Mouse (Mus musculus): ENCODE measurements around the gene Sept10. TPM values are rescaled to one million over a fixed set of nuclear protein-coding genes. Genes with fewer than 3 reads are reported as not detected.

Sept10 gene
- polyA plus RNA-seq, 1 experiment from 2014 or later, result 40.1 TPM

- Histone ChIP-seq H3K36me3 (ENCODE audit: control insufficient read depth, insufficient read depth, low read length) (no peaks in the 10 kb centered on the region), H3K4me2 (ENCODE audit: low read length) (no peak overlapping the region), H3K9me3 (ENCODE audit: control insufficient read depth, low read length) (no peaks in the 10 kb centered on the region), H3K27me3 (ENCODE audit: control insufficient read depth, insufficient read depth, low read length) (no peaks in the 10 kb centered on the region), H3K4me3 (ENCODE audit: control insufficient read depth in 1 of 2, insufficient read depth in 1 of 2, low read depth in 1 of 2, low read length in 2 of 2) (no peak overlapping the region), H3K4me1 (ENCODE audit: control insufficient read depth in 2 of 2, insufficient read depth in 2 of 2, low read length in 2 of 2) (peaks cover 3 to 5% of the 10 kb centered on the region in 2 experiments; a peak in 1 of 4 replicates), H3K27ac (replicated peaks in 1 of 2; ENCODE audit: control insufficient read depth in 1 of 2, insufficient read depth in 1 of 2, low read depth in 2 of 2, low read length in 2 of 2) (no peak overlapping the region), H3K9ac (ENCODE audit: low read length) (no peak overlapping the region)
- ATAC-seq (ENCODE audit: insufficient number of reproducible peaks, insufficient read depth, low FRiP score, low read depth), result no peak
- WGBS, result 79% methylated on average over 2 of the region's 2 CpGs
These were observed 29.0 kb upstream of the Sept10 start for GRCm38 (mm10) chr10:59250679-59251078.

- H3K4me1 ChIP-seq (ENCODE audit: control insufficient read depth in 2 of 2, insufficient read depth in 2 of 2, low read length in 2 of 2), result peaks cover 0 to 3% of the 10 kb centered on the region in 2 experiments; a peak in 1 of 4 replicates
These were observed 27.9 kb upstream of the Sept10 start for GRCm38 (mm10) chr10:59249531-59249930.

GRCm38 (mm10) chr10:59241141-59241541 is 19.5 kb upstream of the Sept10 start:
- H3K9me3 ChIP-seq (ENCODE audit: control insufficient read depth, low read length), result no peaks in the 10 kb centered on the region
- H3K9ac ChIP-seq (ENCODE audit: low read length), result no peak overlapping the region
- 39% methylated on average over 3 of the region's 3 CpGs for WGBS
- no peak overlapping the region for H3K27ac ChIP-seq (replicated peaks in 1 of 2; ENCODE audit: control insufficient read depth in 1 of 2, insufficient read depth in 1 of 2, low read depth in 2 of 2, low read length in 2 of 2)
- H3K4me1 ChIP-seq (ENCODE audit: control insufficient read depth in 2 of 2, insufficient read depth in 2 of 2, low read length in 2 of 2), result no peaks in the 10 kb centered on the region; a peak in 1 of 4 replicates
- ATAC-seq (ENCODE audit: insufficient number of reproducible peaks, insufficient read depth, low FRiP score, low read depth), result no peak
- H3K27me3 ChIP-seq (ENCODE audit: control insufficient read depth, insufficient read depth, low read length), result no peaks in the 10 kb centered on the region
- no peak overlapping the region for H3K4me3 ChIP-seq (ENCODE audit: control insufficient read depth in 1 of 2, insufficient read depth in 1 of 2, low read depth in 1 of 2, low read length in 2 of 2)
- no peaks in the 10 kb centered on the region for H3K36me3 ChIP-seq (ENCODE audit: control insufficient read depth, insufficient read depth, low read length)
- no peak overlapping the region for H3K4me2 ChIP-seq (ENCODE audit: low read length)

More at GRCm38 (mm10) chr10:59249531-59249930, 27.9 kb upstream of the Sept10 start:
- H3K36me3 ChIP-seq (ENCODE audit: control insufficient read depth, insufficient read depth, low read length), result no peaks in the 10 kb centered on the region
- no peak for ATAC-seq (ENCODE audit: insufficient number of reproducible peaks, insufficient read depth, low FRiP score, low read depth)
- H3K4me3 ChIP-seq (ENCODE audit: control insufficient read depth in 1 of 2, insufficient read depth in 1 of 2, low read depth in 1 of 2, low read length in 2 of 2), result no peak overlapping the region
- H3K9me3 ChIP-seq (ENCODE audit: control insufficient read depth, low read length), result no peaks in the 10 kb centered on the region
- no peak overlapping the region for H3K27ac ChIP-seq (replicated peaks in 1 of 2; ENCODE audit: control insufficient read depth in 1 of 2, insufficient read depth in 1 of 2, low read depth in 2 of 2, low read length in 2 of 2)
- H3K4me2 ChIP-seq (ENCODE audit: low read length), result no peak overlapping the region
- no peak overlapping the region for H3K9ac ChIP-seq (ENCODE audit: low read length)
- WGBS, result 64% methylated on average over 3 of the region's 3 CpGs
- H3K27me3 ChIP-seq (ENCODE audit: control insufficient read depth, insufficient read depth, low read length), result no peaks in the 10 kb centered on the region

GRCm38 (mm10) chr10:59237757-59238156 is 16.1 kb upstream of the Sept10 start:
- H3K9ac ChIP-seq (ENCODE audit: low read length), result no peak overlapping the region
- no peaks in the 10 kb centered on the region for H3K27me3 ChIP-seq (ENCODE audit: control insufficient read depth, insufficient read depth, low read length)
- H3K4me2 ChIP-seq (ENCODE audit: low read length), result no peak overlapping the region
- H3K4me1 ChIP-seq (ENCODE audit: control insufficient read depth in 2 of 2, insufficient read depth in 2 of 2, low read length in 2 of 2), result no peaks in the 10 kb centered on the region; a peak in 1 of 4 replicates
- no peaks in the 10 kb centered on the region for H3K9me3 ChIP-seq (ENCODE audit: control insufficient read depth, low read length)
- no peak for ATAC-seq (ENCODE audit: insufficient number of reproducible peaks, insufficient read depth, low FRiP score, low read depth)
- no peak overlapping the region for H3K4me3 ChIP-seq (ENCODE audit: control insufficient read depth in 1 of 2, insufficient read depth in 1 of 2, low read depth in 1 of 2, low read length in 2 of 2)
- H3K36me3 ChIP-seq (ENCODE audit: control insufficient read depth, insufficient read depth, low read length), result no peaks in the 10 kb centered on the region
- no peak overlapping the region for H3K27ac ChIP-seq (replicated peaks in 1 of 2; ENCODE audit: control insufficient read depth in 1 of 2, insufficient read depth in 1 of 2, low read depth in 2 of 2, low read length in 2 of 2)
- 39% methylated on average over 3 of the region's 3 CpGs for WGBS

- WGBS, result 84% methylated on average over 6 of the region's 6 CpGs
- Histone ChIP-seq H3K27me3 (ENCODE audit: control insufficient read depth, insufficient read depth, low read length) (no peaks in the 10 kb centered on the region), H3K4me2 (ENCODE audit: low read length) (no peak overlapping the region), H3K27ac (replicated peaks in 1 of 2; ENCODE audit: control insufficient read depth in 1 of 2, insufficient read depth in 1 of 2, low read depth in 2 of 2, low read length in 2 of 2) (no peak overlapping the region), H3K9me3 (ENCODE audit: control insufficient read depth, low read length) (no peaks in the 10 kb centered on the region), H3K36me3 (ENCODE audit: control insufficient read depth, insufficient read depth, low read length) (no peaks in the 10 kb centered on the region), H3K4me1 (ENCODE audit: control insufficient read depth in 2 of 2, insufficient read depth in 2 of 2, low read length in 2 of 2) (no peaks in the 10 kb centered on the region; a peak in 1 of 4 replicates), H3K9ac (ENCODE audit: low read length) (no peak overlapping the region), H3K4me3 (ENCODE audit: control insufficient read depth in 1 of 2, insufficient read depth in 1 of 2, low read depth in 1 of 2, low read length in 2 of 2) (no peak overlapping the region)
- no peak for ATAC-seq (ENCODE audit: insufficient number of reproducible peaks, insufficient read depth, low FRiP score, low read depth)
These were observed 14.8 kb upstream of the Sept10 start for GRCm38 (mm10) chr10:59236486-59236885.

GRCm38 (mm10) chr10:59235847-59236246 is 14.2 kb upstream of the Sept10 start:
- Histone ChIP-seq H3K4me3 (ENCODE audit: control insufficient read depth in 1 of 2, insufficient read depth in 1 of 2, low read depth in 1 of 2, low read length in 2 of 2) (no peak overlapping the region), H3K27me3 (ENCODE audit: control insufficient read depth, insufficient read depth, low read length) (no peaks in the 10 kb centered on the region), H3K4me1 (ENCODE audit: control insufficient read depth in 2 of 2, insufficient read depth in 2 of 2, low read length in 2 of 2) (no peaks in the 10 kb centered on the region), H3K9me3 (ENCODE audit: control insufficient read depth, low read length) (no peaks in the 10 kb centered on the region), H3K9ac (ENCODE audit: low read length) (no peak overlapping the region), H3K36me3 (ENCODE audit: control insufficient read depth, insufficient read depth, low read length) (no peaks in the 10 kb centered on the region), H3K27ac (replicated peaks in 1 of 2; ENCODE audit: control insufficient read depth in 1 of 2, insufficient read depth in 1 of 2, low read depth in 2 of 2, low read length in 2 of 2) (no peak overlapping the region), H3K4me2 (ENCODE audit: low read length) (no peak overlapping the region)
- WGBS, result 65% methylated on average over 4 of the region's 4 CpGs
- no peak for ATAC-seq (ENCODE audit: insufficient number of reproducible peaks, insufficient read depth, low FRiP score, low read depth)

- 91% methylated on average over 2 of the region's 2 CpGs for WGBS
These were observed 13.6 kb upstream of the Sept10 start for GRCm38 (mm10) chr10:59235227-59235626.

GRCm38 (mm10) chr10:59229205-59229820 is 7.7 kb upstream of the Sept10 start:
- Histone ChIP-seq H3K9me3 (ENCODE audit: control insufficient read depth, low read length) (no peaks in the 10 kb centered on the region), H3K4me2 (ENCODE audit: low read length) (no peak overlapping the region), H3K4me1 (ENCODE audit: control insufficient read depth in 2 of 2, insufficient read depth in 2 of 2, low read length in 2 of 2) (no peaks in the 10 kb centered on the region), H3K36me3 (ENCODE audit: control insufficient read depth, insufficient read depth, low read length) (no peaks in the 10 kb centered on the region), H3K9ac (ENCODE audit: low read length) (no peak overlapping the region), H3K27me3 (ENCODE audit: control insufficient read depth, insufficient read depth, low read length) (no peaks in the 10 kb centered on the region), H3K4me3 (ENCODE audit: control insufficient read depth in 1 of 2, insufficient read depth in 1 of 2, low read depth in 1 of 2, low read length in 2 of 2) (no peak overlapping the region), H3K27ac (replicated peaks in 1 of 2; ENCODE audit: control insufficient read depth in 1 of 2, insufficient read depth in 1 of 2, low read depth in 2 of 2, low read length in 2 of 2) (no peak overlapping the region)
- 63% methylated on average over 4 of the region's 4 CpGs for WGBS
- no peak for ATAC-seq (ENCODE audit: insufficient number of reproducible peaks, insufficient read depth, low FRiP score, low read depth)

More at GRCm38 (mm10) chr10:59235227-59235626, 13.6 kb upstream of the Sept10 start:
- H3K4me1 ChIP-seq (ENCODE audit: control insufficient read depth in 2 of 2, insufficient read depth in 2 of 2, low read length in 2 of 2), result no peaks in the 10 kb centered on the region
- no peaks in the 10 kb centered on the region for H3K27me3 ChIP-seq (ENCODE audit: control insufficient read depth, insufficient read depth, low read length)
- H3K9ac ChIP-seq (ENCODE audit: low read length), result no peak overlapping the region
- no peak overlapping the region for H3K27ac ChIP-seq (replicated peaks in 1 of 2; ENCODE audit: control insufficient read depth in 1 of 2, insufficient read depth in 1 of 2, low read depth in 2 of 2, low read length in 2 of 2)
- H3K9me3 ChIP-seq (ENCODE audit: control insufficient read depth, low read length), result no peaks in the 10 kb centered on the region
- H3K4me2 ChIP-seq (ENCODE audit: low read length), result no peak overlapping the region
- no peak overlapping the region for H3K4me3 ChIP-seq (ENCODE audit: control insufficient read depth in 1 of 2, insufficient read depth in 1 of 2, low read depth in 1 of 2, low read length in 2 of 2)
- no peaks in the 10 kb centered on the region for H3K36me3 ChIP-seq (ENCODE audit: control insufficient read depth, insufficient read depth, low read length)
- ATAC-seq (ENCODE audit: insufficient number of reproducible peaks, insufficient read depth, low FRiP score, low read depth), result no peak
